Comparison of ENCODE assay signal across 27 mouse cellular contexts in genomic region chr3:139062088-139062487, GRCm38 (mm10). TPM values are rescaled to one million over a fixed set of nuclear protein-coding genes. Genes with fewer than 3 reads are reported as not detected.
DNase-seq lines count a peak whose midpoint lies in the region; ATAC-seq and TF ChIP-seq lines count a peak whose summit lies in the region.
"Had no signal": no experiment of that assay in that cellular context is flagged by ENCODE, and none has a peak within 500 bp of the region (broad histone marks: within the 10 kb centered on the region; RNA-seq: fewer than 3 reads in every experiment).

No protein-coding gene starts in this region.

- TF ChIP-seq POLR2A in lung, adult 2 months (IDR thresholded peaks at IDR 0.05; ENCODE audit: borderline replicate concordance, extremely low read depth, low read depth, low read length): no peak

- H3K36me3 ChIP-seq in hindbrain, embryonic 13.5 days: peaks cover 12% of the 10 kb centered on the region; the same call in 1 of the 2 replicates
- H3K36me3 ChIP-seq: midbrain, embryonic 15.5 days; stomach, embryonic 15.5 days had no signal

- H3K27ac ChIP-seq in hindbrain, embryonic 13.5 days: no peak overlapping the region
- H3K27ac ChIP-seq: embryonic facial prominence, embryonic 10.5 days; hindbrain, embryonic 12.5 days; midbrain, embryonic 15.5 days; neural tube, embryonic 13.5 days; stomach, embryonic 15.5 days had no signal

- peaks cover 5% of the 10 kb centered on the region for H3K4me1 ChIP-seq in lung, adult 2 months (ENCODE audit: control insufficient read depth, insufficient read depth, low read length)
- no peaks in the 10 kb centered on the region for H3K4me1 ChIP-seq in hindbrain, embryonic 13.5 days (replicated peaks)
- H3K4me1 ChIP-seq: embryonic facial prominence, embryonic 10.5 days; hindbrain, embryonic 12.5 days; midbrain, embryonic 15.5 days; stomach, embryonic 15.5 days had no signal

- no peak overlapping the region for H3K9ac ChIP-seq in hindbrain, embryonic 13.5 days
- H3K9ac ChIP-seq: hindbrain, embryonic 12.5 days; midbrain, embryonic 15.5 days; neural tube, embryonic 13.5 days; stomach, embryonic 15.5 days had no signal

- 0 out of 2 replicates have a peak, but pooled peaks cover 7% of the 10 kb centered on the region for H3K9me3 ChIP-seq in hindbrain, embryonic 13.5 days
- H3K9me3 ChIP-seq: embryonic facial prominence, embryonic 10.5 days; hindbrain, embryonic 12.5 days; midbrain, embryonic 15.5 days; stomach, embryonic 15.5 days had no signal

- no peak for ATAC-seq in CD4-positive, CD25-positive, alpha-beta regulatory T cell, adult 4 months
- ATAC-seq in megakaryocyte, adult 5-6 weeks (ENCODE audit: poor library complexity, severe bottlenecking): peak; percentile 97
- ATAC-seq in hindbrain, embryonic 13.5 days (ENCODE audit: low FRiP score): no peak
- ATAC-seq: forebrain, embryonic 16.5 days; midbrain, embryonic 15.5 days had no signal

- H3K4me3 ChIP-seq in lung, adult 2 months (replicated peaks; ENCODE audit: extremely low read depth, low read depth, low read length): no peak overlapping the region
- H3K4me3 ChIP-seq in hindbrain, embryonic 13.5 days: no peak overlapping the region
- H3K4me3 ChIP-seq: embryonic facial prominence, embryonic 10.5 days; hindbrain, embryonic 12.5 days; megakaryocyte, embryonic 14.5 days; midbrain, embryonic 15.5 days; myocyte; neural tube, embryonic 13.5 days; stomach, embryonic 15.5 days had no signal

- H3K4me2 ChIP-seq in hindbrain, embryonic 13.5 days: no peak overlapping the region
- H3K4me2 ChIP-seq: heart, embryonic 11.5 days; hindbrain, embryonic 12.5 days; midbrain, embryonic 15.5 days; neural tube, embryonic 13.5 days; stomach, embryonic 15.5 days had no signal

- no peak for TF ChIP-seq CTCF in lung, adult 2 months (IDR thresholded peaks at IDR 0.05; ENCODE audit: insufficient read depth, low read length)

- WGBS in lung, adult 2 months: 54% methylated on average over 3 of the region's 3 CpGs
- 96% methylated on average over 3 of the region's 3 CpGs for WGBS in hindbrain, embryonic 13.5 days

- no peaks in the 10 kb centered on the region for H3K27me3 ChIP-seq in hindbrain, embryonic 13.5 days
- H3K27me3 ChIP-seq: hindbrain, embryonic 12.5 days; megakaryocyte, embryonic 14.5 days; midbrain, embryonic 15.5 days; neural tube, embryonic 13.5 days; stomach, embryonic 15.5 days had no signal

- peak; percentile 20 for DNase-seq in CD4-positive, CD25-positive, alpha-beta regulatory T cell, adult 2 months (ENCODE audit: low read depth, low spot score)
- DNase-seq in lung, postnatal 25 days (ENCODE audit: low spot score): peak; percentile 7
- DNase-seq in lung, adult 2 months: no peak
- no peak for DNase-seq in adrenal gland, postnatal 10 days
- DNase-seq: adrenal gland, postnatal 25 days; cerebellum, adult 11 months; cerebellum, adult 9-11 months; gastrocnemius, postnatal 10 days; heart, adult 11 months; kidney, adult 2 months; kidney, postnatal 10 days; lung, adult 18-20 months; right cerebral cortex, adult 18-20 months; right cerebral cortex, postnatal 4 days; thymus, postnatal 25 days had no signal

RNA-seq across cellular contexts. Expression of gene Rap1gds1, which starts 12.9 kb away (rescaled TPM):
- 10 to 100 TPM; 80.3 to 82.9 TPM for polyA plus RNA-seq in CD4-positive, CD25-positive, alpha-beta regulatory T cell, adult 4 months (2017; shearing (Covaris generic))
- polyA plus RNA-seq in lung, adult 2 months (2012; rRNA removed): 11.5 and 19.6 TPM in 2 replicates
- 66.8 and 70.0 TPM in 2 replicates for total RNA-seq in megakaryocyte, adult 5-6 weeks (2015)
- total RNA-seq in megakaryocyte, adult 5-6 weeks (2017): 34.1 and 45.3 TPM in 2 replicates
- total RNA-seq in adrenal gland, postnatal 10 days (2021): 10 to 100 TPM; 49.7 to 59.1 TPM
- polyA plus RNA-seq in hindbrain, embryonic 13.5 days (2015; fragmentation: Nextera tagmentation; extraction: Ambion mirVana): 67.3 and 69.3 TPM in 2 replicates

Comparison
In these comparisons a context has a peak if more than half of its experiments do, and no peak if none do; other contexts are left out.
1. DNase-seq: peak in CD4-positive, CD25-positive, alpha-beta regulatory T cell, adult 2 months (single experiment) and lung, postnatal 25 days (single experiment); none in lung, adult 2 months (single experiment) and adrenal gland, postnatal 10 days (single experiment).